Mouse (Mus musculus) small intestine, adult 2 months (tissue): ENCODE results near the gene Rps27rt. TPM values are rescaled to one million over a fixed set of nuclear protein-coding genes. Genes with fewer than 3 reads are reported as not detected.

Experiments
- H3K27ac ChIP-seq: fragments of 200-500 bp; 2 replicates; pipeline ENCODE4 v1.5.1; 2012; ENCODE audit warnings: low read depth, low read length, control low read depth, inconsistent platforms; ENCODE audit not compliant: insufficient read depth
- H3K27me3 ChIP-seq: fragments of 200-500 bp; 2 replicates; pipeline ENCODE4 v1.6.1; 2012; ENCODE audit warnings: mild to moderate bottlenecking, moderate library complexity, low read length, inconsistent platforms; ENCODE audit not compliant: control insufficient read depth, insufficient read depth
- H3K36me3 ChIP-seq: fragments of 200-500 bp; 2 replicates; pipeline ENCODE4 v1.6.1; 2012; ENCODE audit warnings: mild to moderate bottlenecking, low read length, control low read depth, inconsistent platforms; ENCODE audit not compliant: control insufficient read depth, insufficient read depth
- H3K4me1 ChIP-seq: fragments of 200-500 bp; 2 replicates; pipeline ENCODE4 v1.6.1; 2012; ENCODE audit warnings: low read length, inconsistent platforms, mixed read lengths; ENCODE audit not compliant: control insufficient read depth, insufficient read depth, insufficient read length
- H3K4me3 ChIP-seq: fragments of 200-500 bp; 2 replicates; pipeline ENCODE4 v1.5.1; 2012; ENCODE audit warnings: low read depth, mild to moderate bottlenecking, control low read depth, inconsistent platforms, low read length, moderate library complexity
- CTCF ChIP-seq: fragments of 200-500 bp; IDR thresholded peaks from 2 replicates; pipeline ENCODE4 v1.5.1; 2012; ENCODE audit warnings: low read depth, mild to moderate bottlenecking, control low read depth, inconsistent platforms, low read length, moderate library complexity, mixed read lengths; ENCODE audit not compliant: insufficient replicate concordance, insufficient read length; ENCODE audit errors: extremely low read depth
- POLR2A ChIP-seq: fragments of 200-500 bp; IDR thresholded peaks from 2 replicates; pipeline ENCODE4 v1.6.1; 2012; ENCODE audit warnings: low read depth, mild to moderate bottlenecking, control low read depth, inconsistent platforms, low read length, moderate library complexity
- WGBS: fragments of 180-500 bp; shearing (Covaris S2); methylation state at CpG from one replicate; pipeline ENCODE4 v1.1.7; 2018; 5-methylcytosine and 5-hydroxymethylcytosine counted together
- polyA plus RNA-seq: library from polyadenylated mRNA; depleted of rRNA; stranded (reverse); fragments of >200 nt; gene quantifications from 2 replicates; pipeline ENCODE4 v1.2.3, GENCODE M21; 2012

The Rps27rt gene
- polyA plus RNA-seq, 1 experiment: 17.9 TPM

DNA sequence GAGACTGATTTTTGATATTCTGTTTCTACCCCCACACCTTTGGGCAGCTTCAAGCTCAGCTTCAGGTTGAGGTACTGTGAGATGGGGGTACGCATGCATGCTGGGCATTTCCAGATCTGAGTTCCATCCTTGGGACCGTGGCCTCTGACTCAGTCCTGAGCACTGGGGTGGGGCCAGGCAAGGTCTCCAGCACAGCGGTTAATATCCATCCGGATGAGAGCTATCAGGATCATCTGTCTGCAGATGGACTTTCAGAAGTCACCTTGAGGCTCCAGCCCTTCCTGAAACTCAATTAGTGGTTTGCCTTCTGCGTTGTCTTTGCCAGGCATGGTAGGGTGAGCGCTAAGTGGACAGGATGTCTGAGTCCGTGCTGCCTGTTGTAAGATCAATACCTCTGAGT lies 37.6 kb upstream of the Rps27rt start:
- no peaks in the 10 kb centered on the region for H3K27me3 ChIP-seq
- no peak overlapping the region for H3K4me3 ChIP-seq
- TF ChIP-seq POLR2A (no peak), CTCF (no peak)
- no peaks in the 10 kb centered on the region; the same call in 1 of the 2 replicates for H3K36me3 ChIP-seq
- H3K4me1 ChIP-seq: peaks cover 15% of the 10 kb centered on the region; the same call in 1 of the 2 replicates
- WGBS: 83% methylated on average over 7 of the region's 7 CpGs
- H3K27ac ChIP-seq: peak overlapping the region; percentile 32; the same call in 1 of the 2 replicates

DNA sequence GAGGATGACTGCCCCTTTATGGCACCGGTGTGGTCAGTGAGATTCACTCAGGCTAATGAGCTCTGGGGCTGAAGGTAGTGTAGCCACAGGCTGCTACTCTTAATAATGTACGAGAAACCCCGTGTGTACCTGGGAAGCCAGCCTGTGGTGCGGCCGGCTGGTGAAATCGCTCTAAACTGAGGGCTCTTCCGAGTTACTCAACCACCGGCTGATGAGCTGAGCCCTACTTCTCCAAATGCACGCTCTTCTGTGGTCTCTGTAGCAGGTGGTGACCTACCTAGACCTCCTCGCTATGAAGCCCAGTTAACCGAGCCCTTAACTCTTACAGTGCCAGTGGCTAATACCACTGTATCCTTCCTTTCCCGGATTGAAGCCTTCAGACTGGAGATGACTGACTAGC lies 29.8 kb upstream of the Rps27rt start:
- 71% methylated on average over 12 of the region's 12 CpGs for WGBS
- H3K27me3 ChIP-seq: no peaks in the 10 kb centered on the region
- H3K4me1 ChIP-seq: no peaks in the 10 kb centered on the region
- no peak overlapping the region for H3K4me3 ChIP-seq
- H3K27ac ChIP-seq: no peak overlapping the region
- TF ChIP-seq POLR2A: no peak
- no peak for TF ChIP-seq CTCF
- no peaks in the 10 kb centered on the region for H3K36me3 ChIP-seq

DNA sequence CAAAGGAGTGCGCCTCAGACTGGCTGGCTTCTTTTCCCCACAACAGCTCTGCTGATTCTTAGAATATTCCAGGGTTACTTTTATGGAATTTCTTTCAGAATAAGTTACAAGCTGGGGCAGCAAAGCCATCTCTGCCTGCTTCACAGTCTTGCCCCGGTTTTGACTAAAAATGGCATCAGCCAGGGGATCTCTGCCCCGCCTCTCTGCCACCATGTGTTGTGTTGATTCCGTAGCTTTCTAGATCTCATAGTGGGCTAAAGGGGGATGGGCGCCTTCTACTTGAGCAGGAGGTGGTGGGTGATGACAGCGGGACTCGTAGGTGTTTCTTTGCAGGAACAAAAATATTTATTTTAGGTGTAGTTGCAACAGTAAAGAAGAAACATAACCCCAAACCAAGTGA lies 25.7 kb upstream of the Rps27rt start:
- no peaks in the 10 kb centered on the region for H3K27me3 ChIP-seq
- H3K36me3 ChIP-seq: no peaks in the 10 kb centered on the region
- TF ChIP-seq POLR2A (no peak), CTCF (no peak)
- 88% methylated on average over 7 of the region's 7 CpGs for WGBS
- no peaks in the 10 kb centered on the region for H3K4me1 ChIP-seq
- no peak overlapping the region for H3K4me3 ChIP-seq
- H3K27ac ChIP-seq: no peak overlapping the region

DNA sequence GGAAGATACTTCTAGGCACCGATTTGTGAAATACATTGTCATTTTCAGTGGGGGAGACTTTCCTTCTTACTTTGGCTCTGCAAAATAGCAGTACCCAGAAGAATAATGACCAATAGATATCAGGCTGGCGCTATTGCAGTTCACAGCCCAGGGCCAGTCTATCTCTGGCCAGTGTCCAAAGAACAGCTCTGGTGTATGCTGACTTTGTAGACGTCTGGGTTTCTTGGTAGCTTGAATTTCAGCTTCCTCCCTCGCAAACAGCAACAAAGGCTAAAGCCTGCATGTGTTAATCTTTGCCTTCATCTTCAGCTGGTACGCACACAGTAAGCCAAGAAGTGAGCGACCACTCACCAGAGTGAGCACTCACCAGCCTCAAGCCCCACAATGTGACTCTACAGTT lies 25.2 kb upstream of the Rps27rt start:
- TF ChIP-seq CTCF: no peak
- no peak for TF ChIP-seq POLR2A
- Histone ChIP-seq H3K27ac (no peak overlapping the region), H3K4me3 (no peak overlapping the region), H3K27me3 (no peaks in the 10 kb centered on the region), H3K36me3 (no peaks in the 10 kb centered on the region), H3K4me1 (no peaks in the 10 kb centered on the region)
- 64% methylated on average over 6 of the region's 6 CpGs for WGBS

DNA sequence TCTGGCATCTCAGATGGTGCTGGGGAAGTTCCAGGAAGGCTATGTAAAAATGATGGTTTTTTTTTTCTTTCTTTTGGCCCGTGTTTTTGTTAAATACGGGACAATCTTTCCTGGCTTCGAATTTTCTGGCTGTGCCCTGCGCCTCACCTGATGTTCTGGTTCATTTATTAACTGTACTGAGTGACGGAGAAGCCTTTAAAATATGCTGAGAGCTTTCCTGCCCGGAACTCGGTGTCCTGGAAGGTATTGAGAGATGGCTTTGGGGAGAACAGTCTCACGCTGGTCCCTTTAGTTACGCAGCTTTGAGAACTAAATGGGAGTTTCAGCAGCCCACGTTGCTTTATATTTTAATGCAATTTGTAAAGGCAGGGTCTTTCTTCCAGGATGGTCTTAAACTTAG lies 22.9 kb upstream of the Rps27rt start:
- WGBS: 86% methylated on average over 10 of the region's 10 CpGs
- no peak for TF ChIP-seq CTCF
- TF ChIP-seq POLR2A: no peak
- H3K4me1 ChIP-seq: no peaks in the 10 kb centered on the region; the same call in 1 of the 2 replicates

DNA sequence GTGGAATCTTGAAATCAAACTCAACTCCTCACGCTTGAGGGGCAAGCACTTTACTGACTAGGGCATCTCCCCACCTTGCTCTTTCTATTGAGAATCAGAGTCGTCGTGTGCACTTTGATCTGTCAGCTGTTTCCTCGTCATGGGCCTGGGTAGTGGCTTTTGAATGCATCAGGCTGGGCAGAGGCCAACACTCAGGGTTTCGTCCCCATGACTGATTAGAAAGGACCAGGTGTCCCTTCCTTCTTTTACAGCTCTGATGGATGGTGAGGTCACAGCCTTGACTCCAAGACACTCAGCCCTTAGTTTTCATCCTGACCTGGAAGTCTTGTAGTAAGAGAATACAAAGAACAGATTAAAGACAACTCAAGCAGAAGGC lies 17.2 kb upstream of the Rps27rt start:
- Histone ChIP-seq H3K27ac (peak overlapping the region; percentile 78), H3K36me3 (no peaks in the 10 kb centered on the region), H3K4me3 (no peak overlapping the region), H3K4me1 (peaks cover 24% of the 10 kb centered on the region), H3K27me3 (no peaks in the 10 kb centered on the region)
- 27% methylated on average over 5 of the region's 5 CpGs for WGBS
- TF ChIP-seq CTCF: no peak
- no peak for TF ChIP-seq POLR2A

More for the DNA sequence above, 22.9 kb upstream of the Rps27rt start:
- Histone ChIP-seq H3K27me3 (no peaks in the 10 kb centered on the region), H3K36me3 (no peaks in the 10 kb centered on the region), H3K4me3 (no peak overlapping the region), H3K27ac (no peak overlapping the region)

DNA sequence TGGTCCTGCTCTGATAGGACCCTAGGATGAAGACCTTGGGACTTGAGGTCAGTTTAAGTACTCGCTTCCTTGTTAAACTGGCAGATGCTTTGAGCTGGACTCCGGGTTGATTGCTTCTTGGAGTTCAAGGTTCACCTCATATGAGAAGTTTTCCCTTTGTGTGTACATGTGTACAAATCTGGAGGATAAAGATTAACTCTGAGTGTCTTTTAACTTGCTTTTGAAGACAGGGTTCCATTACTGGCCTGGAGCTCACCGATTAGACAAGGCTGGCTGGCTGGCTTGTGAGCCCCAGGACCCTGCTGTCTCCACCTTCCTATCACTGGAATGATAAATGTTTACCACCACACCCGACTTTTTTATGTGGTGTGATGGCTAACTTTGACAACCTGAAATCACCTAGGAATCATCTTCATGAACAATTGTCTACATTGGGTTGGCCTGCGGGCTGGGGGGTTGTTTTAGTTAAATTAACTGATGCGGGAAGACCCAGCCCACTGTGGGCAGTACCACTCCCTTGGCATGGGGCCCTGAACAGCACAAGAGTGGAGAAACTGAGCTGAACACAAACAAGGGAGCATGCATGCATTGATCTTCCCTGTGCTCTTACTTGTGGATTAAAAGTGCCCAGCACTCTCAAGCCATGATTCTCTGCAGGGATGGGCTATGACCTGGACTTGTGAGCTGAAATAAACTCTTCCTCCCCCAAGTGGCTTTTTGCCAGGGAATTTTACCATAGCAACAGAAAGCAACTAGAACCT lies 16.7 kb upstream of the Rps27rt start:
- H3K27me3 ChIP-seq: no peaks in the 10 kb centered on the region
- H3K36me3 ChIP-seq: no peaks in the 10 kb centered on the region
- peak overlapping the region; percentile 78 for H3K27ac ChIP-seq
- H3K4me3 ChIP-seq: no peak overlapping the region
- peaks cover 26% of the 10 kb centered on the region for H3K4me1 ChIP-seq
- WGBS: 44% methylated on average over 6 of the region's 6 CpGs
- no peak for TF ChIP-seq CTCF
- no peak for TF ChIP-seq POLR2A
